Mouse (Mus musculus) frontal cortex, adult (tissue): Measurements from ENCODE around the gene Gart.

Experiments
- ATAC-seq: cut with Nextera tagmentation; 2 replicates; pipeline ENCODE4 v1.9.2; 2017; ENCODE audit warnings: mild to moderate bottlenecking, moderate library complexity, mixed read lengths; ENCODE audit not compliant: low TSS enrichment

Gart gene

GRCm38 (mm10) chr16:91646681-91647419, at the start of gene Gart:
Gene Gart (minus strand): TSS chr16:91646952.
- ATAC-seq, result peak; percentile 88

- no peak for ATAC-seq
Measured at GRCm38 (mm10) chr16:91695108-91695755, 48.5 kb upstream of the Gart start.

- ATAC-seq, result peak; percentile 92
Measured at GRCm38 (mm10) chr16:91694455-91695084, 47.8 kb upstream of the Gart start.

- ATAC-seq, result no peak
Measured at GRCm38 (mm10) chr16:91689791-91690190, 43.0 kb upstream of the Gart start.

- peak; percentile 95 for ATAC-seq
Measured at GRCm38 (mm10) chr16:91688619-91689334, 42.0 kb upstream of the Gart start, which contains the start of gene Donson. Gene Donson (minus strand): TSS chr16:91688770.

- ATAC-seq, result peak; percentile 32
Measured at GRCm38 (mm10) chr16:91688023-91688618, 41.4 kb upstream of the Gart start.

- ATAC-seq, result no peak
Measured at GRCm38 (mm10) chr16:91686369-91686768, 39.6 kb upstream of the Gart start.

- ATAC-seq, result no peak
Measured at GRCm38 (mm10) chr16:91685526-91685925, 38.8 kb upstream of the Gart start.

- ATAC-seq, result no peak
Measured at GRCm38 (mm10) chr16:91680656-91681055, 33.9 kb upstream of the Gart start.

GRCm38 (mm10) chr16:91678147-91678911, 31.6 kb upstream of the Gart start:
- ATAC-seq, result no peak

- no peak for ATAC-seq
Measured at GRCm38 (mm10) chr16:91674500-91674899, 27.7 kb upstream of the Gart start.

- ATAC-seq, result no peak
Measured at GRCm38 (mm10) chr16:91663795-91664194, 17.0 kb upstream of the Gart start.

GRCm38 (mm10) chr16:91662336-91662735, 15.6 kb upstream of the Gart start:
- peak; percentile 85 for ATAC-seq

- no peak for ATAC-seq
Measured at GRCm38 (mm10) chr16:91661397-91661796, 14.6 kb upstream of the Gart start.

- no peak for ATAC-seq
Measured at GRCm38 (mm10) chr16:91659798-91660197, 13.0 kb upstream of the Gart start.

GRCm38 (mm10) chr16:91658471-91658870, 11.7 kb upstream of the Gart start:
- no peak for ATAC-seq

GRCm38 (mm10) chr16:91657285-91657684, 10.5 kb upstream of the Gart start:
- ATAC-seq, result no peak

GRCm38 (mm10) chr16:91655285-91655684, 8.5 kb upstream of the Gart start:
- ATAC-seq, result no peak

- no peak for ATAC-seq
Measured at GRCm38 (mm10) chr16:91652191-91652590, 5.4 kb upstream of the Gart start.

- no peak for ATAC-seq
Measured at GRCm38 (mm10) chr16:91649781-91650180, 3.0 kb upstream of the Gart start.

GRCm38 (mm10) chr16:91649246-91649645, 2.5 kb upstream of the Gart start:
- no peak for ATAC-seq
